Mouse (Mus musculus) ES-E14 (cell line): ENCODE measurements around the gene R3hdm2.

ENCODE experiments used
- CHD2 ChIP-seq: IDR thresholded peaks from 2 replicates; pipeline ENCODE4 v1.6.1; 2014; ENCODE audit warnings: mild to moderate bottlenecking, low read depth, low read length, inconsistent platforms
- HCFC1 ChIP-seq: IDR thresholded peaks from 2 replicates; pipeline ENCODE4 v1.6.1; 2012; ENCODE audit warnings: low read length, inconsistent platforms, borderline replicate concordance; ENCODE audit not compliant: insufficient read depth
- MAFK ChIP-seq: IDR thresholded peaks from 2 replicates; pipeline ENCODE4 v1.6.1; 2014; ENCODE audit warnings: mild to moderate bottlenecking, low read depth, low read length, inconsistent platforms; ENCODE audit not compliant: insufficient read depth
- ZC3H11A ChIP-seq: IDR thresholded peaks from 2 replicates; pipeline ENCODE4 v1.6.1; 2012; ENCODE audit warnings: low read depth, mild to moderate bottlenecking, inconsistent platforms, low read length, borderline replicate concordance

DNA sequence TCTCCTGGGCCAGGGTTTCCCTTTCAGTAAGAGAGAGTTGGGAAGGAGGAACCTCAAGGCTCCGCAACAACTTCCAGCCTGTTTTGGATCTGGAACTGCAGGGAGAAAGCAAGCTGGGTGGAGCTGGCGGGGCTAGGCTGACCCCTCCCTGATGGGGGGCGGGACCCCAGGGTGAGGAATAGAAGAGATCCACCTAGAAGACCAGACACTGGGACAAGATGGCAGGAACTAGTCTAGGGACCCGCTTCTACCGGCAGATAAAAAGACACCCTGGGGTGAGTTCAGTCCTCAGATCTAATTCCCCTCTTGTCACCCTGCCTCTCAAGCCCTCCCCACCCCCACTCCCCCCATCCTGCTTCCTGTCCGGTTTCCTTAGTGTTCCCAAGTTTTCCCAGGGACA is 134.6 kb downstream of the R3hdm2 start, which contains the start of gene Ndufa4l2:
- no peak for TF ChIP-seq CHD2
- TF ChIP-seq ZC3H11A: no peak
- no peak for TF ChIP-seq HCFC1
- no peak for TF ChIP-seq MAFK
